Mouse (Mus musculus): Measurements from ENCODE around the gene Ighmbp2. TPM values are rescaled to one million over a fixed set of nuclear protein-coding genes. Genes with fewer than 3 reads are reported as not detected.

Ighmbp2 gene
- total and polyA plus RNA-seq, 3 experiments: 7.1 to 11.2 (median 10.3) TPM

- TF ChIP-seq ZC3H11A (IDR thresholded peaks at IDR 0.05; ENCODE audit: low read depth, low read length) (no peak), NRF1 (IDR thresholded peaks at IDR 0.05; ENCODE audit: low read depth, low read length) (no peak), IRF4 (IDR thresholded peaks at IDR 0.05; ENCODE audit: low read depth, low read length) (no peak), SIN3A (IDR thresholded peaks at IDR 0.05; ENCODE audit: low read length) (no peak)
Observed at GRCm38 (mm10) chr19:3323753-3324270, 41.0 kb upstream of the Ighmbp2 start (continued).

- H3K9ac ChIP-seq (ENCODE audit: insufficient read depth, low read depth): peak overlapping the region; percentile 51
- DNase-seq (ENCODE audit: extremely low read depth): peak; percentile 62
- H3K4me2 ChIP-seq (ENCODE audit: insufficient read depth, low read depth, poor library complexity, severe bottlenecking): peak overlapping the region; percentile 90
- H3K4me1 ChIP-seq (ENCODE audit: control insufficient read depth in 1 of 2, insufficient read depth in 2 of 2): peaks cover 2 to 29% of the 10 kb centered on the region in 2 experiments
- H3K27me3 ChIP-seq (replicated peaks): peaks cover 18% of the 10 kb centered on the region
- no peak overlapping the region for H3K27ac ChIP-seq (ENCODE audit: insufficient read depth, low read depth)
- peak overlapping the region; percentile 59 to 72 (median 70) for H3K4me3 ChIP-seq (replicated peaks in 1 of 3; ENCODE audit: low read depth in 2 of 3, low read length in 2 of 3, poor library complexity in 1 of 3)
- TF ChIP-seq TCF12 (IDR thresholded peaks at IDR 0.05; ENCODE audit: low read depth, low read length) (peak; percentile 66; the same call in 1 of the 2 replicates), JUN (IDR thresholded peaks at IDR 0.05; ENCODE audit: insufficient read depth, low read depth, low read length) (no peak), MXI1 (IDR thresholded peaks at IDR 0.05; ENCODE audit: low read depth, low read length) (peak; percentile 30; the same call in 1 of the 2 replicates), POLR2A (IDR thresholded peaks at IDR 0.05; ENCODE audit: low read depth, low read length) (peak; percentile 65), NELFE (IDR thresholded peaks at IDR 0.05; ENCODE audit: low read depth, low read length) (0 out of 2 replicates have a peak, but pooled peaks have one; percentile 31)
- H3K9me3 ChIP-seq (replicated peaks; ENCODE audit: low read length): peaks cover 5% of the 10 kb centered on the region
- in situ Hi-C loops (cut with MboI; ENCODE audit: low pct_ligation_motif_present, low pct_unique_long_range_greater_than_20kb, low sequenced_read_pairs): no loop called here
- dilution Hi-C loops (cut with MboI; ENCODE audit: extremely low pct_ligation_motif_present, extremely low pct_unique_long_range_greater_than_20kb, low sequenced_read_pairs): no loop called here
- no peaks in the 10 kb centered on the region for H3K36me3 ChIP-seq (replicated peaks in 1 of 2; ENCODE audit: control insufficient read depth in 1 of 2, insufficient read depth in 1 of 2, low read length in 1 of 2)
- H3K79me2 ChIP-seq (replicated peaks; ENCODE audit: control insufficient read depth, extremely low read depth, insufficient read depth, poor library complexity, severe bottlenecking): no peaks in the 10 kb centered on the region
Observed at GRCm38 (mm10) chr19:3323201-3323621, 40.4 kb upstream of the Ighmbp2 start.

- dilution Hi-C loops (cut with MboI; ENCODE audit: extremely low pct_ligation_motif_present, extremely low pct_unique_long_range_greater_than_20kb, low sequenced_read_pairs): no loop called here
- Histone ChIP-seq H3K9me3 (replicated peaks; ENCODE audit: low read length) (peaks cover 5% of the 10 kb centered on the region), H3K79me2 (replicated peaks; ENCODE audit: control insufficient read depth, extremely low read depth, insufficient read depth, poor library complexity, severe bottlenecking) (no peaks in the 10 kb centered on the region), H3K27ac (ENCODE audit: insufficient read depth, low read depth) (peak within 1 kb of the TSS; percentile 54), H3K9ac (ENCODE audit: insufficient read depth, low read depth) (peak within 1 kb of the TSS; percentile 51), H3K4me2 (ENCODE audit: insufficient read depth, low read depth, poor library complexity, severe bottlenecking) (peak within 1 kb of the TSS; percentile 90), H3K36me3 (replicated peaks in 1 of 2; ENCODE audit: control insufficient read depth in 1 of 2, insufficient read depth in 1 of 2, low read length in 1 of 2) (no peaks in the 10 kb centered on the region), H3K4me3 (replicated peaks in 1 of 3; ENCODE audit: low read depth in 2 of 3, low read length in 2 of 3, poor library complexity in 1 of 3) (peak within 1 kb of the TSS; percentile 48 to 72 (median 70)), H3K4me1 (ENCODE audit: control insufficient read depth in 1 of 2, insufficient read depth in 2 of 2) (peaks cover 2 to 29% of the 10 kb centered on the region in 2 experiments), H3K27me3 (replicated peaks) (peaks cover 18% of the 10 kb centered on the region)
- in situ Hi-C loops (cut with MboI; ENCODE audit: low pct_ligation_motif_present, low pct_unique_long_range_greater_than_20kb, low sequenced_read_pairs): no loop called here
- peak; percentile 39 for DNase-seq (ENCODE audit: extremely low read depth)
- TF ChIP-seq MXI1 (IDR thresholded peaks at IDR 0.05; ENCODE audit: low read depth, low read length) (no peak), HCFC1 (IDR thresholded peaks at IDR 0.05; ENCODE audit: low read depth, low read length) (no peak), ZC3H11A (IDR thresholded peaks at IDR 0.05; ENCODE audit: low read depth, low read length) (no peak), TBP (conservative IDR thresholded peaks at IDR 0.05; ENCODE audit: low read depth, low read length) (no peak), IRF4 (IDR thresholded peaks at IDR 0.05; ENCODE audit: low read depth, low read length) (no peak), SMC3 (IDR thresholded peaks at IDR 0.05; ENCODE audit: low read depth, low read length) (no peak), NELFE (IDR thresholded peaks at IDR 0.05; ENCODE audit: low read depth, low read length) (no peak), NRF1 (IDR thresholded peaks at IDR 0.05; ENCODE audit: low read depth, low read length) (peak; percentile 41; the same call in 1 of the 2 replicates), JUND (conservative IDR thresholded peaks at IDR 0.05; ENCODE audit: low read depth, low read length) (no peak), E2F4 (IDR thresholded peaks at IDR 0.05; ENCODE audit: insufficient replicate concordance, low read depth, low read length) (0 out of 2 replicates have a peak, but pooled peaks have one; percentile 56), MAZ (IDR thresholded peaks at IDR 0.05; ENCODE audit: low read depth, low read length) (0 out of 2 replicates have a peak, but pooled peaks have one; percentile 18), EP300 (IDR thresholded peaks at IDR 0.05; ENCODE audit: low read length) (no peak), RAD21 (IDR thresholded peaks at IDR 0.05; ENCODE audit: low read depth, low read length) (no peak; the same call in 1 of the 2 replicates), BHLHE40 (IDR thresholded peaks at IDR 0.05; ENCODE audit: low read depth, low read length) (no peak), JUN (IDR thresholded peaks at IDR 0.05; ENCODE audit: insufficient read depth, low read depth, low read length) (no peak), PAX5 (IDR thresholded peaks at IDR 0.05; ENCODE audit: low read length) (no peak), RCOR1 (conservative IDR thresholded peaks at IDR 0.05; ENCODE audit: low read depth, low read length) (no peak), GABPA (IDR thresholded peaks at IDR 0.05; ENCODE audit: insufficient replicate concordance, low read depth, low read length) (no peak), POLR2A (IDR thresholded peaks at IDR 0.05; ENCODE audit: low read depth, low read length) (no peak), CHD1 (IDR thresholded peaks at IDR 0.05; ENCODE audit: low read depth, low read length) (no peak), UBTF (IDR thresholded peaks at IDR 0.05; ENCODE audit: low read depth, low read length) (no peak), CHD2 (IDR thresholded peaks at IDR 0.05; ENCODE audit: low read length) (no peak), USF1 (IDR thresholded peaks at IDR 0.05; ENCODE audit: low read depth, low read length) (no peak), ZMIZ1 (IDR thresholded peaks at IDR 0.05; ENCODE audit: low read depth, low read length) (no peak), MYC (IDR thresholded peaks at IDR 0.05; ENCODE audit: low read depth, low read length) (0 out of 2 replicates have a peak, but pooled peaks have one; percentile 41)
Observed at GRCm38 (mm10) chr19:3322261-3322969, 39.6 kb upstream of the Ighmbp2 start, which contains the start of gene Cpt1a. Gene Cpt1a, plus strand, starts transcription at chr19:3322334.

All from CH12.LX (cell line).